Mouse (Mus musculus) 3134 (cell line): ENCODE data around the gene Ms4a2.

Source experiments
- DNase-seq: peaks from one replicate; pipeline ENCODE4 v3.0.0-alpha.2; 2011; ENCODE audit warnings: low spot score; ENCODE audit not compliant: insufficient read length; ENCODE audit errors: extremely low read depth

The Ms4a2 gene

DNA sequence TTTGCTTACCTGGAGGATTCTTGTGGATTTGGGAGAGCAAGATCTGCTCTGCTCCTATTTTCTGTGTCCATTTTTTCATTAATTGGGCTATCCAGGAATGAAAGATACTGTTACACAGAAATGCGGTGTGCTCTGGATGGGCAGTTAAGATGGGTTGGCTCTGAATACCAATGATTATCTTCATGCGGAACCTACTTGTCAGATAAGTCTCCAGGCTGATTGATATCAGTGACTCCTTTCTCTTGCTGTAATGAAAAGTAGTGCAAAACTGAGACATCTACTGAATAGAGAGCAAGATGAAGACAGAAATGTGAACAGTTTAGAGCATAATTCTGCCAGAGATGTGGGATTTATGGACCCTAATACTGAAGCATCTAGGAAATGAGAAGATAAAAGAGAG is at the start of gene Ms4a2:
Gene Ms4a2 (minus strand): TSS at position 169 of the 400 bp plus-strand sequence.
- no peak for DNase-seq

DNA sequence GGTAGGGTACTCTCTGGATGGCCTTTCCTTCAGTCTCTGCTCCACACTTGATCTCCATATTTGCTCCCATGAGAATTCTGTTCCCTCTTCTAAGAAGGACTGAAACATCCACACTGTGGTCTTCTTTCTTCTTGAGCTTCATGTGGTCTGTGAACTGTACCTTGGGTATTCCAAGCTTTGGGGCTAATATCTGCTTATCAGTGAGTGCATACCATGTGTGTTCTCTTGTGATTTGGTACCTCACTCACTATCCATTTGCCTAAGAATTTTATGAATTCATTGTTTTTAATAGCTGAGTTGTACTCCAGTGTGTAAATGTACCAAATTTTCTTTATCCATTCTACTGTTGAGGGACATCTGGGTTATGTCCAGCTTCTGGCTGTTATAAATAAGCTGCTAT is 38.0 kb upstream of the Ms4a2 start:
- no peak for DNase-seq

DNA sequence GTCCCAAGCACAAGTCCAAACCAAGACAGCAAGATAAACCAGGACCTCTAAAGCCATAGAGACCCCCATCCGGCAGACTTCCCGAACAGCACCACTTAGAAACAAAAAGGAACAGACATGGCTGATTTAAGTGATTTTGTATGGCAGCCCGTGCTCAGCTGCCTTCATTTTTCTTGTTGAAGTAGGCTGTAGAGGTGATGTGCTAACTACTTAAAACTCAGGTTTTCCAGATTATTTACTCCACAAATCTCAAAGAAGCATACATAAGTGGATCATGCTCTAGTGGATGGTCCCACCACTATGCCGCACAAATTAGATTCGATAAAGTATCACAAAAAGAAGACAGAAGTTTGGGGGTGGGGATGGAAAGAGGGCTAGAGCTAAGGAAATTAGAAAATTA is 36.9 kb upstream of the Ms4a2 start, which contains the start of gene Oosp2:
Gene Oosp2 (minus strand): TSS at position 101 of the 400 bp plus-strand sequence.
- DNase-seq = no peak

DNA sequence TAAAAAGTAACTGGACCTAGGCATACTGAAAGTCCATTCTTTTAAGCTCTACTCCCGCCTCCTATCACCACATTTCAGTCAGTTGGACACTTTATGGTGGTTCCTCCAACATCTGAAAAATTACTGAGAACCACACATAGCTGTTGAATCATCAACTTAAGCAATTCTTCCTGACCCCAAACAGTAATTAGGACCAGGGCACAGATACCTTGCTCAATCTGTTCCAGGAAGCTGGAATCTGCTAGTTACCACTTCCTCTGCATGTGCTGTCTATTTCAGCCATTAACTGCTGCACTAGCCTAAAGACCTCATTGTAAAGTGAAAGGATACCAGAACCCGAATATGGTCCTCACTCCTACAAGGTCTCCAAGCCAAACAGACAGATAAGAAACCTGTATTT is 35.6 kb upstream of the Ms4a2 start:
- no peak for DNase-seq

DNA sequence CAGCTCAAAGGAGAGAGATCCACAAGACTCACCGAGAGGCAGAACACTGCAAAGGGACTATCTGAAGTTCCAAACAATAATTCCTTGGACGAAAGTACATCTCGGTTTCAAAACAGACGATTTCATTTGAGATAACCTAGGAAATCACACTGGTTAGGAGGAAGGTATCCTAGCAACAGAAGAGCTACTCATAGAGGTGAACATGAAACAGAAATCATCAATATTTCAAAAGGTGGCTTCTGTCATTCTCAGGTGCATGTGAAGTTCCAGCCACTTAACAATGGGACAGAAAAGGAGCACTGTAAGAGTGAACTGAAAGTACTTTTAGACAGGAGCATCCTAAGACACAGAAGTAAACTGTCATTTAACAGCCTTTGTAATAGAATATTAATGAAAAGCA is 26.0 kb upstream of the Ms4a2 start:
- DNase-seq = no peak

DNA sequence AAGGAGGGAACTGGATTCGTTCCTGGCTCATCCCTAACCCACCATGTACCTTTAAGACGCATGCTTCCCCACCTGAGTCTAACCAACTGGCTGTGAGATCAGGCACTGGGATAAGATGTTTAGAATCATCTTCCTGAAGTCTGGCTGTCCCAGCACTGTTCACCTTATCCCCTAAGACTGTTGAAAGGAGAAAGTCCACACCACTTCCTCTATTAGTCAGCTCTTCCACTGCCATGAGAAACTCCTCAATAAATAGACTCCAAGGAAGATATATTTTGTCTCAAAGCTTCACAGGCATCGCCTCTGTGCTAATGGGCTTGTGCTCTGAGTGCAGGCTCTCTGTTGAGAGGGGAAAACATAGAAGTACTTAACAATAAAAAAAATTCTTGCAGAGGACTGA is 22.6 kb upstream of the Ms4a2 start:
- DNase-seq = no peak

GRCm38 (mm10) chr19:11640732-11641131 is 17.2 kb upstream of the Ms4a2 start, which contains the start of gene Ms4a3:
Gene Ms4a3 (minus strand): TSS chr19:11640851.
- no peak for DNase-seq

DNA sequence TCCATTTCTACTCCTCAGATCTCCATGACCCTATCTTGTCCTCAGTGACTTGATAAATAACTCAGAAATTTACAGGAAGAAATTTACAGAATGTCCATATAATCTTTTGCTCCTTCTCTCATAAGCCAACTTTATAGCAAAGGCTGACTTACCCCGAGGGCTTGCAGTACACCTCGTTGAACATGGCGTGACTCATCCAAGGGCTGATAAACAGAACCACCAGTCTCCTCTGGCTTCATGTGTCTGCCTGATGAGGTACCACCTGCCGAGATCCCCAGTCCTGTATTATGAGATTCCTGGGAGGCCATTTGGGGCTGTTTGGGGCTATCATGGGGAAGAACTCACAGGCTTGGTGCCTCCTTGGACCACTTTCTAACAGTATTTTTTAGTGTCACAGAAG is 15.5 kb upstream of the Ms4a2 start:
- DNase-seq = no peak

DNA sequence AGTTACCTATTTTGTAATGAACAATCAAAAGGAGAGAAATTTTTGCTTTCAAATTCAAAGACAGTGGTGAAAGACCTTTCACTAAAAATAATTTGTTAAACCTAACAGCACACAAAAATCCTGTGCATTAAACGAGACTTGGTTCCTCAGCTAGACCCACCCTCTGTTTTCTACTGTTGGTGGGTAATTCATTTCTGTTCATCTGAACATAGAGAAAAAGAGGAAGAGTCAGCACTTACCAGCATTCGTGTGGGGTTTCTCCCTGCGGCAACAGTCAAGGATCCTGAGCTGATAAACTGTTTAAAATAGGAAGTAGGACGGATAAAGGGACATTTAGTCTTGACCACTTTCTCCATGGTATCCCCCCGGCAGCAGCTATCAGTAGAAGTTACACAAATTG is 12.1 kb upstream of the Ms4a2 start:
- no peak for DNase-seq

- no peak for DNase-seq
Observed at GRCm38 (mm10) chr19:11634330-11634729, 10.8 kb upstream of the Ms4a2 start.

DNA sequence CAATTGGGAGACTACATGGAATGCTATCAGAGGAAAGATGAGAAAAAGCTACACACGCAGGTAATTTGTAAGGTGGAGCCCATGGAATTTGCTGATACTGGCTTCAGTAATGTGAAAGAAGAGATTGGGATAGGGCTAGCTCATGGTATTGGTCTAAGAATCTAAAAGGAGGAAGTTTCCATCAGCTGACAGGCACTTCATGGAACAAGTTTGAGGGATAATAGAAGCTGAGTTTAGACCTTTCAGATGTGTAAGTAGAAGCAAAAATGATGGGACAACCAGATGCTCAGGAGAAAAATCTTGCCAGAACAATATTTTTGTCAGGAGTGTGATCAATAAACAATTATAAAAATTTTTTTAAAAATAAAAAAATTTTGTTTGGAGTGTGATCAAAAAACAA is 10.2 kb upstream of the Ms4a2 start:
- DNase-seq = no peak

GRCm38 (mm10) chr19:11625231-11625630 is 1.7 kb upstream of the Ms4a2 start:
- DNase-seq = no peak

GRCm38 (mm10) chr19:11624800-11625199 is 1.3 kb upstream of the Ms4a2 start:
- DNase-seq = no peak

DNA sequence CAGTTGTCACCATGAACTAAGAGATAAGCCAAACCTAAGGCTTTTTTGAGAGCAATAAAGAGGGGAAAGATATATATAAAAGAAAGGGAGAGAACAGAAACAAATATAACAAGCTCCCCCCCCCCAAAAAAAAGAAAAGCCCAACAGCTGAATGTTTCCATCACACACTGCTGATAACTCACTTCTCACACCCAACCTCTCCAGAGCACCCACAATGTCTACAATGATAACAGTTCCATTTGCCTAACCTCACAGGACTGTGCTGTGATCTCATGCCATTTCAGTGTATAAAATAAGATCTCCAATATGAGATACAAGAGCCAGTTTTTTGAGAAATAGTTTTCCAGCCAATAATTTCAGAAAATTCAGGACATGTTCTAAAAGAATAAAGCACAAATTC is 5.5 kb downstream of the Ms4a2 start:
- no peak for DNase-seq

GRCm38 (mm10) chr19:11614805-11615204 is 8.7 kb downstream of the Ms4a2 start:
- no peak for DNase-seq

DNA sequence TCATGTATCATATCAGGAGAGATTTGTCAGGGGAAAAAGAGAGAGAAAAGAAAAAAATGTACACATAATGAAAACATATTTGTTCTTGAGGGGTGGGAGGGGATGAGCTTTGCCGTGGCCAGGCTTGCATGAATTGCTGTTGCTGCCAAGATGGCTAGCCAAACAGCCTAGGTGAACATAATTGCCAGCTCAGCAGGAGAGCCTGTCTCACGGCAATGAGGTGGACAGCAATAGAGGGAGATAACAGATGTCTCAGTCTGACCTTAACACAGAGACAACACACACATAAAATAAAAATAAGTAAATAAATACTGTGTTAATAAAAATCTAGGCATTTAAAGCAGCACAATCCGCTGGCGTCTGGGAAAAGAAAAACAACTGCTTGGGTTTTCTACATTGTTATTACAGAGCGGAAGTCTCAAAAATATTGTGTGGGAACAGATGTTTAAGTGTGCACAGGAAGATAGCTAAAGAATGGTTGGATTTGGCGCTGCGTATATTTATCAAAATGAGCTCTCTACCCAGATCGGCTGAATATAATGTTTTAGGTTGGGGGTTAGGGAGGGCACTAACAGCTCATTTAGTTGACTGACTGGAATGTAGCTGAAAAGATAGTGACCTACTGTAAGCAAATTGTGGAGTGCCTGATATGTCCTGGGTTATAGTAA is 9.6 kb downstream of the Ms4a2 start:
- no peak for DNase-seq

DNA sequence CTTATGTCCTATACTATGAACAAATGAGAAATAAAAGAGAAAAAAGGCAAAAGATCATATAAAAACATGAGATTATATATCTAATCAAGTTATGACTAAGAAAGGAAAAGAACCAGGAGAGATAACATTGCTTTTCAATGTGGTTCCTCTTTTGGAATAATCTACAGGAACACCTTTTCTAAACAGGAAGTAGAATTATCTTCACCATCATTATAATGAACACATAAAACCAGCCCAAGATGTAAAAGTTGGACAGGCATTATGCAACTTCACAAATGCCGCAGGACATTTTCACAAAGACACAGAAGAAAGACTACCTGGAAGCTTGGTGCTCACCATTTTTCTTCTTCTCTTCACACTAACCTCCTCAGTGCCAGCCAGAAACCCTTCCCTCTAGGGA is 10.4 kb downstream of the Ms4a2 start:
- DNase-seq = no peak

GRCm38 (mm10) chr19:11612293-11612692 is 11.2 kb downstream of the Ms4a2 start:
- no peak for DNase-seq

- peak; percentile 5 for DNase-seq
Observed at GRCm38 (mm10) chr19:11611541-11611945, 12.0 kb downstream of the Ms4a2 start.

- no peak for DNase-seq
Observed at GRCm38 (mm10) chr19:11608172-11608571, 15.3 kb downstream of the Ms4a2 start.

DNA sequence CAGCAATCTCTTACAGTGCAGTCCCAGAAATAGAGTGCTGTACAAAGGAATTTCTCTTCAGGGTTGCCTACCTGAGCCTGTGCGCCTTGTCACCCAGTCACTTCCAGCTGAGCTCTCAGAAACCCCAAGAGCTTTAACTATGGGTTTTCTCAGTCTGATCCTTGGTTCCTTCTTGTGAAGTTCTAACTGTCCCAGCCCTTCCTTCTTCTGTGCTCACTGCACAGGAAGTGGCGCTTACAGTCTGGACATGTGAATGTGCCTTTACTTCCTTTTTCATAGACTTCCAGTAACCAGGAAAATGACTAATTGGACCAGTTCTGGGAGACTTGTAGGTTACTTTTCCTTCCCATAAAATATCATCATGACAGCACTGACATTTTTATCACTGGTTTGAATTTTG is 18.9 kb downstream of the Ms4a2 start, which contains the start of gene Ms4a6d:
Gene Ms4a6d (minus strand): TSS at position 247 of the 400 bp plus-strand sequence.
- DNase-seq = no peak

DNA sequence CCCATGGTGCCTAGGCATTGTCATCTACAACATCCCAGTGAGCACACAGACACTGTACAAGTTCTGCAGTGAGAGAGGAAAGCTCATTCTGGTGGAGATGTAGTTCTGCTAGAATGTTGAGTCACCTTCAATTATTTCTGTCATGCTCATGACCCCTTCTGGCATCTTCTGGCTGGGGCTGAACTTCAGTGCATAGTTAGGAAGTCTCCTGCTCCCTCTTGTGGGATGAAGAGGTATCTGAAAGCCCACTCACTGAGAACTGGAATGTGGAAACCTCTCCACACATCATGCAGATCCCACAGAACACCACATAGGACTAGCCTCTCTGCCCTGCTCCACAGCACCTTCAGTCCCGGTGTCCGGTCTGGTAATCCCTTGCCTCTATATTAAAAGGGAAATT is 21.5 kb downstream of the Ms4a2 start:
- no peak for DNase-seq

GRCm38 (mm10) chr19:11601349-11601748 is 22.2 kb downstream of the Ms4a2 start:
- no peak for DNase-seq
